ENCODE assay signal across 9 mouse cellular contexts in genomic region chr10:85929208-85929591, GRCm38 (mm10). TPM values are rescaled to one million over a fixed set of nuclear protein-coding genes. Genes with fewer than 3 reads are reported as not detected.
DNase-seq lines count a peak whose midpoint lies in the region; ATAC-seq and TF ChIP-seq lines count a peak whose summit lies in the region.
"Had no signal": no experiment of that assay in that cellular context is flagged by ENCODE, and none has a peak within 500 bp of the region (broad histone marks: within the 10 kb centered on the region; RNA-seq: fewer than 3 reads in every experiment).

No protein-coding gene starts in this region.

- H3K27me3 ChIP-seq in heart, embryonic 12.5 days (replicated peaks) = peaks cover 28% of the 10 kb centered on the region
- peaks cover 13% of the 10 kb centered on the region for H3K27me3 ChIP-seq in E14TG2a.4 (ENCODE audit: insufficient read depth, low read length)
- H3K27me3 ChIP-seq in forebrain, embryonic 11.5 days (ENCODE audit: control insufficient read depth, insufficient read depth, low read length) = peaks cover 4% of the 10 kb centered on the region; the same call in 1 of the 2 replicates
- H3K27me3 ChIP-seq in limb, embryonic 14.5 days (ENCODE audit: control insufficient read depth, insufficient read depth, low read length) = peaks cover 17% of the 10 kb centered on the region

- no peak overlapping the region for H3K9ac ChIP-seq in heart, embryonic 12.5 days
- H3K9ac ChIP-seq in forebrain, embryonic 11.5 days (ENCODE audit: low read length) = peak overlapping the region; percentile 67
- H3K9ac ChIP-seq in limb, embryonic 14.5 days (ENCODE audit: low read depth, low read length, severe bottlenecking) = no peak overlapping the region

- H3K4me2 ChIP-seq in heart, embryonic 12.5 days = peak overlapping the region; percentile 100
- peak overlapping the region; percentile 84 for H3K4me2 ChIP-seq in forebrain, embryonic 11.5 days (ENCODE audit: low read depth, low read length, severe bottlenecking)
- peak overlapping the region; percentile 98 for H3K4me2 ChIP-seq in limb, embryonic 14.5 days (replicated peaks; ENCODE audit: low read depth, low read length, severe bottlenecking)

- intact Hi-C loops in gastrocnemius, adult 2 months (cut with DNase I) = no loop called here

- TF ChIP-seq CTCF in E14TG2a.4 (conservative IDR thresholded peaks at IDR 0.05; ENCODE audit: low read length) = no peak
- TF ChIP-seq CTCF in gastrocnemius, adult 2 months (IDR thresholded peaks at IDR 0.05) = no peak

- H3K4me1 ChIP-seq in heart, embryonic 12.5 days (replicated peaks) = peaks cover 10% of the 10 kb centered on the region; the same call in 1 of the 2 replicates
- H3K4me1 ChIP-seq in E14TG2a.4 (replicated peaks; ENCODE audit: low read depth, low read length) = peaks cover 43% of the 10 kb centered on the region
- H3K4me1 ChIP-seq in forebrain, embryonic 11.5 days (replicated peaks; ENCODE audit: control insufficient read depth, insufficient read depth, low read length) = peaks cover 4% of the 10 kb centered on the region; the same call in 1 of the 2 replicates
- H3K4me1 ChIP-seq in limb, embryonic 14.5 days (ENCODE audit: control insufficient read depth, insufficient read depth, low read length) = peaks cover 4% of the 10 kb centered on the region; the same call in 1 of the 2 replicates

- no peak for DNase-seq in heart, postnatal 4 days
- DNase-seq in forebrain, embryonic 11.5 days (ENCODE audit: low spot score) = no peak
- no peak for DNase-seq in limb, embryonic 14.5 days (ENCODE audit: low spot score)
- DNase-seq in frontal cortex, postnatal 25 days (ENCODE audit: low spot score in 2 of 2) = no peak
- no peak for DNase-seq in ovary, adult 18-20 months (ENCODE audit: low spot score)
- DNase-seq in gastrocnemius, adult 2 months = no peak

- ATAC-seq in heart, embryonic 12.5 days (ENCODE audit: insufficient number of reproducible peaks, low FRiP score) = no peak
- no peak for ATAC-seq in forebrain, embryonic 11.5 days (replicated peaks; ENCODE audit: low FRiP score)
- ATAC-seq in limb, embryonic 14.5 days (ENCODE audit: low FRiP score, low read depth) = no peak

- no peak overlapping the region for H3K4me3 ChIP-seq in heart, embryonic 12.5 days
- peak overlapping the region; percentile 82 for H3K4me3 ChIP-seq in E14TG2a.4 (replicated peaks; ENCODE audit: low read length)
- peak overlapping the region; percentile 46 for H3K4me3 ChIP-seq in forebrain, embryonic 11.5 days (ENCODE audit: low read depth, low read length)
- H3K4me3 ChIP-seq in limb, embryonic 14.5 days (replicated peaks; ENCODE audit: low read length) = peak overlapping the region; percentile 54
- H3K4me3 ChIP-seq in gastrocnemius, adult 2 months = no peak overlapping the region

- no peak overlapping the region for H3K27ac ChIP-seq in heart, embryonic 12.5 days (ENCODE audit: poor library complexity, severe bottlenecking)
- H3K27ac ChIP-seq in forebrain, embryonic 11.5 days (ENCODE audit: low read depth, low read length) = no peak overlapping the region
- H3K27ac ChIP-seq in limb, embryonic 14.5 days (replicated peaks; ENCODE audit: low read depth, low read length) = no peak overlapping the region
- no peak overlapping the region for H3K27ac ChIP-seq in gastrocnemius, adult 2 months

- 50% methylated on average over 11 of the region's 11 CpGs for WGBS in heart, embryonic 12.5 days
- 48% methylated on average over 11 of the region's 11 CpGs for WGBS in forebrain, embryonic 11.5 days
- 37% methylated on average over 11 of the region's 11 CpGs for whole genome bisulfite sequencing in limb, embryonic 14.5 days

- no peaks in the 10 kb centered on the region for H3K36me3 ChIP-seq in heart, embryonic 12.5 days
- H3K36me3 ChIP-seq in E14TG2a.4 (ENCODE audit: insufficient read depth, low read length) = no peaks in the 10 kb centered on the region
- no peaks in the 10 kb centered on the region for H3K36me3 ChIP-seq in forebrain, embryonic 11.5 days (ENCODE audit: control insufficient read depth, insufficient read depth, low read length)
- H3K36me3 ChIP-seq in limb, embryonic 14.5 days (ENCODE audit: control insufficient read depth, insufficient read depth, low read length) = no peaks in the 10 kb centered on the region

- no peaks in the 10 kb centered on the region for H3K9me3 ChIP-seq in heart, embryonic 12.5 days (replicated peaks)
- H3K9me3 ChIP-seq in E14TG2a.4 (ENCODE audit: low read length) = no peaks in the 10 kb centered on the region
- no peaks in the 10 kb centered on the region for H3K9me3 ChIP-seq in forebrain, embryonic 11.5 days (ENCODE audit: control insufficient read depth, low read length)
- no peaks in the 10 kb centered on the region for H3K9me3 ChIP-seq in limb, embryonic 14.5 days (ENCODE audit: control insufficient read depth, low read length)

- no peak for TF ChIP-seq POLR2A in limb, embryonic 14.5 days (IDR thresholded peaks at IDR 0.05; ENCODE audit: borderline replicate concordance, extremely low read depth, insufficient read depth, insufficient read length)

RNA-seq across cellular contexts. Expression of gene Ascl4, which starts 1.7 kb away (rescaled TPM):
- polyA plus RNA-seq in heart, embryonic 12.5 days (2016; fragmentation: Nextera tagmentation; extraction: Ambion mirVana) = not detected in 2 replicates
- not detected for total RNA-seq in heart, postnatal 4 days (2021)
- 0.53 and 0.56 TPM in 2 replicates for polyA plus RNA-seq in forebrain, embryonic 11.5 days (2014; fragmentation: Nextera tagmentation; extraction: Ambion mirVana)
- 0.24 and 0.28 TPM in 2 replicates for polyA plus RNA-seq in limb, embryonic 14.5 days (2012; rRNA removed)
- polyA plus RNA-seq in limb, embryonic 14.5 days (2014; fragmentation: Nextera tagmentation; extraction: Ambion mirVana) = 0.44 and 0.79 TPM in 2 replicates
- not detected for total RNA-seq in gastrocnemius, adult 2 months (2021)
- polyA plus RNA-seq: thymus, adult 2 months had no signal

RNA-seq across cellular contexts. Expression of gene Prdm4, which starts 12.3 kb away (rescaled TPM):
- polyA plus RNA-seq in heart, embryonic 12.5 days (2016; fragmentation: Nextera tagmentation; extraction: Ambion mirVana) = 17.2 and 18.6 TPM in 2 replicates
- 10 to 100 TPM; 17.2 to 18.8 TPM for total RNA-seq in heart, postnatal 4 days (2021)
- 35.4 and 42.7 TPM in 2 replicates for polyA plus RNA-seq in forebrain, embryonic 11.5 days (2014; fragmentation: Nextera tagmentation; extraction: Ambion mirVana)
- 37.8 and 43.3 TPM in 2 replicates for polyA plus RNA-seq in limb, embryonic 14.5 days (2012; rRNA removed)
- 25.0 and 28.5 TPM in 2 replicates for polyA plus RNA-seq in limb, embryonic 14.5 days (2014; fragmentation: Nextera tagmentation; extraction: Ambion mirVana)
- total RNA-seq in gastrocnemius, adult 2 months (2021) = 10 to 100 TPM; 15.0 to 19.9 TPM

RNA-seq across cellular contexts. Expression of gene Rtcb, which starts 28.4 kb away (rescaled TPM):
- 122 and 124 TPM in 2 replicates for polyA plus RNA-seq in heart, embryonic 12.5 days (2016; fragmentation: Nextera tagmentation; extraction: Ambion mirVana)
- 10 to 100 TPM; 90.7 to 95.1 TPM for total RNA-seq in heart, postnatal 4 days (2021)
- polyA plus RNA-seq in forebrain, embryonic 11.5 days (2014; fragmentation: Nextera tagmentation; extraction: Ambion mirVana) = 190 and 196 TPM in 2 replicates
- polyA plus RNA-seq in limb, embryonic 14.5 days (2012; rRNA removed) = 138 and 172 TPM in 2 replicates
- 174 and 182 TPM in 2 replicates for polyA plus RNA-seq in limb, embryonic 14.5 days (2014; fragmentation: Nextera tagmentation; extraction: Ambion mirVana)
- total RNA-seq in gastrocnemius, adult 2 months (2021) = 10 to 100 TPM; 44.0 to 48.4 TPM

Comparison
In these comparisons a context has a peak if more than half of its experiments do, and no peak if none do; other contexts are left out.
1. H3K4me3 ChIP-seq: peak in E14TG2a.4 (single experiment), forebrain, embryonic 11.5 days (single experiment) and limb, embryonic 14.5 days (single experiment); none in heart, embryonic 12.5 days (single experiment) and gastrocnemius, adult 2 months (single experiment).
2. Peak in every context shown above with its lines, with median percentiles within 50 percentile points of each other: H3K4me2 ChIP-seq.